Mouse (Mus musculus): Measurements from ENCODE around the gene Csrnp3. TPM values are rescaled to one million over a fixed set of nuclear protein-coding genes. Genes with fewer than 3 reads are reported as not detected.
A peak's percentile ranks its signal among the peaks of the same experiment; 100 is the strongest.
"Not testable (repeated sequence)": the region's sequence is repeated elsewhere in the genome, so short reads cannot be mapped to it uniquely, and the experiment has no call there.

The Csrnp3 gene
- polyA plus RNA-seq, 1 experiment from 2014 or later = 33.4 TPM

DNA sequence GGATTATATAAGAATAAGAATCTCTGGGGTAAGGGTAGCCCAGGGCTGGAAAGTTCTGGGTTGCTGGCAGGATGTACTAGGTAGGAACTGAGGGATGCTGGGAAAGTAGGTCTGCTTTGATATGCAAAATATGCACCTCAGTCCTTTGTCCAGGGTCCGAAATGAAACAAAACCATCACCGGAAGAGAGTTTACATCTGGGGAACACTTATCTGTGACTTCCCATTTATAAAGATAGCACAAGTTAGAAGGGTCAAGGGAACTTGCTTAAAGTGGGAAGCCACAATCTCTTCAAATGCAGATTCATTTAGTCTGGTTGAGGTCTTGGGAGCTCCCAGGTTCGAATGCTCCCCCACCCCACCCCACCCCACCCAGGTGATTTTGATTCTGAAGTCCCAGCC is 4.0 kb upstream of the Csrnp3 start:
- Histone ChIP-seq H3K9me3 (no peaks in the 10 kb centered on the region), H3K36me3 (no peaks in the 10 kb centered on the region), H3K4me2 (no peak overlapping the region), H3K4me3 (no peak overlapping the region), H3K9ac (no peak overlapping the region), H3K27ac (replicated peaks) (no peak overlapping the region), H3K27me3 (no peaks in the 10 kb centered on the region), H3K4me1 (replicated peaks) (peaks cover 16% of the 10 kb centered on the region)
- ATAC-seq (ENCODE audit: low read depth) = no peak
- 69% methylated on average over 3 of the region's 3 CpGs for WGBS

DNA sequence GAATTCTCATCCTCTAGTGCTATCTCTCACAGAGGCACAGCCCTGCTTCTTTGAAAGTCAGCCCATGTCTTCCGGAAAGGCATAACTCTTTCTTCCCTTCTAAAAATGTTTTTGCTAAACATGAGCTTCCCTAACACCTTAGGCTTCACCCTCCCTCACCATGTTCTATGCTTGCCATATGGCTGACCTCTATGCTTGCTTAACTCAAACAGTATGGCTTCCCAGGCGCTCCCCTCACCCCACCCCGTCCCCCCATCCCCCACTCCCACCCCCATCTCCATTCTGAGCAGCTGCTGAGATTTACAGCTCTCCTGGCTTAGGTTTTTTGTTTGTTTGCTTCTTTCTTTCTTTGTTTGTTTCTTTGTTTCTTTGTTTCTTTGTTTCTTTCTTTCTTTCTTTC is 3.2 kb upstream of the Csrnp3 start:
- peaks cover 18% of the 10 kb centered on the region for H3K4me1 ChIP-seq (replicated peaks)
- no peaks in the 10 kb centered on the region for H3K9me3 ChIP-seq
- H3K27ac ChIP-seq (replicated peaks) = no peak overlapping the region
- no peaks in the 10 kb centered on the region for H3K27me3 ChIP-seq
- 28% methylated on average over 3 of the region's 3 CpGs for WGBS
- no peak overlapping the region for H3K4me2 ChIP-seq
- no peaks in the 10 kb centered on the region for H3K36me3 ChIP-seq
- no peak overlapping the region for H3K9ac ChIP-seq
- no peak for ATAC-seq (ENCODE audit: low read depth)
- no peak overlapping the region for H3K4me3 ChIP-seq

DNA sequence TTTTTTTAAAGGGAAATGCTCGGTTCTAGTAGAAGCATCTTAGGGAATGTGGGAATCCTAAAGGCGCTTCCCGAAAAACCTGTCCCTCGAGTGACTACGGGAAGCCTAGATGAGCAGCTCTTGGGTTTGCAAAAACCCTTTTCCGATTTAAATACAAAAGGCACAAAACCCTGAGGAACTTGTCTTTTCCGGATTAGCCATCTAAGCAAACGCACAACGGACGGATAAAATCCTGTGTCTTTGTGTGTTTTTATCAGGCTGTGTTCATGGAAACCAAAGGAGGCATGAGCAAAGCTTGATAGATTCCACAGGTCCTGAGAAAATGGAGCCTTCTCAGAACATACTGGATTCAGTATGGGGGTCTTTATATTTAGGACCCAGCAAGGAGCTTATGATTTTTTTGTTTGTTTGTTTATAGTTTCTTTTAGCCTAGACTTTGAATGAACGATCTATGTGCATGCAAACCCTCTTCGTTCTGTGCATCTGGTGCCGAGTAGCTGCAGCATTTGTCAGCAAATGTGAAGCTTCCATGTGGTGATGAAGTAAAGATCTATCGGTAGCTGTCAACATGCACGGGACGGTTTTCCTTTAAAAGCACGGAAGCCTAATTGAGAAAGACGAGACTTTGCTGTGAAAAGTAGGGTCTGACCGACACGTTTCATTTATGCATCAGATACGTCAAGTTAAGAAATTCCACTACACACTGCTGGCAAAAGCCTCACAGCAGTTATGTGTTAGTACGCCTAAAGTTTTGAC is 611 bp downstream of the Csrnp3 start:
- Histone ChIP-seq H3K36me3 (no peaks in the 10 kb centered on the region), H3K27ac (replicated peaks) (peak overlapping the region; percentile 83), H3K4me3 (peak overlapping the region; percentile 49), H3K9me3 (no peaks in the 10 kb centered on the region), H3K4me1 (replicated peaks) (peaks cover 31% of the 10 kb centered on the region), H3K9ac (peak overlapping the region; percentile 80), H3K4me2 (peak overlapping the region; percentile 65), H3K27me3 (no peaks in the 10 kb centered on the region)
- no peak for ATAC-seq (ENCODE audit: low read depth)
- WGBS = under 1% methylated on average over 22 of the region's 22 CpGs

DNA sequence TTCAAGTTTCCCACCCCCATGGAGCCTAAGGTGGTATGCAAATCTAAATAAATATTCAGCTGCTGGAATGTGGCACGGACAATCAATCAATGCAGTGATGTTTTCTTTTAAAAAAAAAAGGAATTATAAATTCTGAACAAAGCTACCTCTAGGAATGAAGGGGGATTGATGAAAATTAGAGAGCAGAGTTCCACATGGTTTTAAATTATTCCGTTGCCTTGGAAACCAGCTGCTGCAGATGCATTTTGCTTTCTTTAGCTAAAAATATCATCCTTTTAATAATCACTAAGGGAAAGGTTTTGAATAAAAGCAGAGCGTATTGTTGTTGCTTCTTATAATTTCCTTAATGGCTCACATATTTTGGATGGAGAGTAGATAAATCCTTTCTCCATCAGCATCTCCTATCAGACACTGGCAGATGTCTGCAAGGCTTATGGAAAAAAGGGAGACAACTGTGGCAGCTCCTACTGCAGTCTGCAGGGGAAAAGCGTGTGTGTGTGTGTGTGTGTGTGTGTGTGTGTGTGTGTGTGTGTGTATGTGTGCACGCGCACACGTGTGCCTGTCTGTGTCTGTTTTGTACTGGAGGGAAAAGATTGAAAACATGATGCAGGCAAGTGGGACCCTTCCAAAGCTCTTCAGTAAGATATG is 2.0 kb downstream of the Csrnp3 start:
- peak overlapping the region; percentile 69 for H3K9ac ChIP-seq
- 15% methylated on average over 7 of the region's 7 CpGs for WGBS
- ATAC-seq (ENCODE audit: low read depth) = peak; percentile 36; the same call in 1 of the 2 replicates

DNA sequence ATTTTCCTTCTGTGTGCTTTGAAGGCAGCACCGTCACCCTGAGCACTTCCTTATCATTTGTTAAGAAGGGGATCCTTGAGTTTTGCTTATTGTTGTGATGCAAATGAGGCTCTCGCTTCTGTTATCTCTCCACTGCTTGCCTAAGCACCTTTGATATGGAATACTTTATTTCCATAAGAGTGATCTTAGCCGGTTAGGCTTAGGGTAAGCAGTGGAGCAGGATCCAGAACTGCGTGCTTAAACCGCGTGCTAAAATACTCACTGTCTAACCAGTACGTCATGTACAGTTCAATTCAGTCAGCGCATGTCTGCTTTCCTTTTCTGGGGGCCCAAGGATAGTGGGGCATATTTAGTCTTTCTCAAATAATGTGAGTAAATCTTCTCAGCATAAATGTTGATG is 3.1 kb downstream of the Csrnp3 start:
- Histone ChIP-seq H3K4me1 (replicated peaks) (peaks cover 36% of the 10 kb centered on the region), H3K9ac (peak overlapping the region; percentile 65), H3K9me3 (no peaks in the 10 kb centered on the region), H3K27me3 (no peaks in the 10 kb centered on the region), H3K27ac (replicated peaks) (peak overlapping the region; percentile 65), H3K36me3 (no peaks in the 10 kb centered on the region), H3K4me2 (peak overlapping the region; percentile 65), H3K4me3 (peak overlapping the region; percentile 30)
- peak; percentile 48 for ATAC-seq (ENCODE audit: low read depth)
- WGBS = 37% methylated on average over 8 of the region's 8 CpGs

More for the DNA sequence above, 2.0 kb downstream of the Csrnp3 start:
- no peaks in the 10 kb centered on the region for H3K36me3 ChIP-seq
- peaks cover 36% of the 10 kb centered on the region for H3K4me1 ChIP-seq (replicated peaks)
- H3K27ac ChIP-seq (replicated peaks) = peak overlapping the region; percentile 73
- no peaks in the 10 kb centered on the region for H3K9me3 ChIP-seq
- H3K4me2 ChIP-seq = peak overlapping the region; percentile 65
- H3K4me3 ChIP-seq = peak overlapping the region; percentile 49
- H3K27me3 ChIP-seq = no peaks in the 10 kb centered on the region

DNA sequence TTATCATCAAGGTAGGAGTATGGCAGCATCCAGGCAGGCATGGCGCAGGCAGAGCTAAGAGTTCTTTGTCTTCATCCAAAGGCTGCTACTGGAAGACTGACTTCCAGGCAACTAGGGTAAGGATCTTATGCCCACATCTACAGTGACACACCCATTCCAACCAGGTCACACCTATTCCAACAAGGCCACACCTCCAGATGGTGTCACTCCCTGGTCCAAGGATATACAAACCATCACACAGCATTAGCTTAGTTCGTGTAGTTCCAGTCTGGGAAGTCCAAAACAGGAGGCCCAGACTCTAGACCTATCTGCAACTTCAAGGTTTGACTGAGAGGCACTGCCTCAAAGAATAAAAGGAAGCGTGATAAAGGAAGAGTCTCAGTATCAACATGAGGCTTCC is 4.7 kb downstream of the Csrnp3 start:
- H3K9me3 ChIP-seq; ATAC-seq (ENCODE audit: low read depth); H3K4me3 ChIP-seq; H3K4me2 ChIP-seq; H3K36me3 ChIP-seq; H3K9ac ChIP-seq; H3K27ac ChIP-seq (replicated peaks); H3K27me3 ChIP-seq: not testable (repeated sequence)
- peaks cover 30% of the 10 kb centered on the region for H3K4me1 ChIP-seq (replicated peaks)
- 95% methylated on average over 3 of the region's 3 CpGs for WGBS

DNA sequence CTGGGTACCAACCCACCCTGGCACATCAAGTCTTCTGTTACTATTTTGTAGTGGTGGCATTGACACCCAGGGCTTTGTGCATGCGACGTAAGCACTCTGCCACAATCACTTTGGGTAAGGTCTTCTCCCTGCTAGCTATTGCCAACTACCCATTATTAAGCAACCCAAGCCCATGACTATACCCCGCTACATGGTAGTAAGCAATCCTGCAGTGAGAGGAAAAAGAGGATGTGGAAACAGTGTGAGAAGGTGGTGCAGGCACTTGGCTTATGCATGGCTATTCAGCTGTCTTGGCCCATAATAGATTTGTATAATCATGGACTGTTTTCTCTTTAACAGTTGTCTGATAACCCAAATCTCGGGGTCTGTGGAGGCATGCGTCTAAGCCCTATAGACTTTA is 11.2 kb downstream of the Csrnp3 start:
- no peak overlapping the region for H3K4me3 ChIP-seq
- no peak for ATAC-seq (ENCODE audit: low read depth)
- WGBS = 92% methylated on average over 5 of the region's 5 CpGs
- H3K27ac ChIP-seq (replicated peaks) = no peak overlapping the region
- peaks cover 14% of the 10 kb centered on the region for H3K4me1 ChIP-seq (replicated peaks)
- no peaks in the 10 kb centered on the region for H3K27me3 ChIP-seq
- no peak overlapping the region for H3K9ac ChIP-seq
- no peaks in the 10 kb centered on the region for H3K36me3 ChIP-seq
- no peak overlapping the region for H3K4me2 ChIP-seq
- no peaks in the 10 kb centered on the region for H3K9me3 ChIP-seq

DNA sequence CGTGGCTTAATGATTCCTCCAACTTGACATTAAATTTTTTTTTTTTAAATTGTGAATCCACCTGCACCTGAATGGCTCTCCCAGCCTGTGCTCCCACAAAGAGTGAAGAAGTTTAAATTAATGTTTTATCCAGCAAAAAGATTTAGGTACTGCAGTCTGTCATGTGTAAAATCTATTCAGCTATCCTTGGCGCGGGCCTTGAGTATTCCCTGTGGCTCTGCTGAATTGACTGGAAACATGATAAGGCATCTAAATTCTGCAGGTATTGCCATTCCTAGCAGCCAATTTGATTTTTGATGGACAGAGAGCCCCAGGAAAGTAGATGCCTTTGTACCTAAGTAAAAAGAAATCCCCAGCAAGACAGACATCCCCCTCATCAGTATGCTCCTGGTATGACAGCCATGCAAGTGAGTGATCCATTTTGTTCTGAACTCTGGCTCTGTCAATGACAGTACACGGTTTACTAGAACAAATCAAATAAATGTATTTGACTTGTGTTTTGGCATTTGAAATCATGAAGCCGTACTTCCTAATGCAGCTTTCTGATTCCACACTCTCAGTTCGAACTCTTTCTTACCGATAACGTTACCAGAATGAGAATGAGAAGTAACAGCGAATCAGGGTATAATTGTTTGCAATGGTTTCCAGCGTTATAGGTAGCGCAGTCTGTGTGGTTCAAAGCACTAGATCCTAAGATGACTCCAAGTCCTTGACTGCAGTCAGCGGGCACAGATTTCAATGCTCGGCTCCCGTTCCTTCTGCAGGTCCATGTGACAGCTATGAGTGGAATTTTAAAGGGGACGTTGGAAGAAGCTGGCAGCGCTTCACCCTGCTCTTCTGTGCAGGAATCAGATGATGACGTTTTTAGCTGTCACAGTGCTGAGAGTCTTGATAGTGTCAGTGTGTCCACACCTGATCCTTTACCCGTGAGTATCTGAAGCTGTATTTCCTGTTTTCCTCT is 14.5 kb downstream of the Csrnp3 start:
- WGBS = 81% methylated on average over 18 of the region's 18 CpGs
- Histone ChIP-seq H3K9ac (no peak overlapping the region), H3K4me1 (replicated peaks) (0 out of 2 replicates have a peak, but pooled peaks cover 6% of the 10 kb centered on the region), H3K36me3 (peaks cover 16% of the 10 kb centered on the region), H3K27me3 (no peaks in the 10 kb centered on the region), H3K4me3 (no peak overlapping the region), H3K4me2 (no peak overlapping the region), H3K9me3 (no peaks in the 10 kb centered on the region), H3K27ac (replicated peaks) (peak overlapping the region; percentile 9)
- no peak for ATAC-seq (ENCODE audit: low read depth)

DNA sequence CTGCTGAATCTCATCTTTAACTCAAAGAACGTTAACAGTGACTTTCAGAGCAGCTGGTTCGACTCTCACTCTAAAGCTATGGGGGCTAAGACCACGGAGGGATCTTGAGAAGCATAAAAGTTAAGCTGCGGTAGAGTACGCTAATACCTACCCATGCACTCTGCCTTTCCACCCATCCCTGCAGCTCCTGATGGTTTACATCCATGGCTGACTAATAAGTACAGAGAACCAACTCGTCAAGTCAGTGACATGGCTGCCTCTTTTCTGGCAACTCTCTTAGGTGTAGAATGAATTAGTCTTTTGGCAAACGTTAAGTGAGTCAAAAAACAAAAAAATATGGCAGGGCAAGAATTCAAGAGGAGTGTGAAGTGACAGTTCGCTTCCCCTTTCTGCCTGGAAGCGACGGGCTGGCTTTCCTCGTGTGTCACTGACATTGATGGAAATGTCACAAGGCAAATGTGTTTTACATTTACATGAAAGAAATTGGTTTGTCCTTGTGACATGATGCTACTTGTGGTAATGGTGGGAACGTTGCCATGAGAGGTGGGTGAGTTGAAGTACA is 19.3 kb downstream of the Csrnp3 start:
- Histone ChIP-seq H3K9me3 (no peaks in the 10 kb centered on the region), H3K4me1 (replicated peaks) (0 out of 2 replicates have a peak, but pooled peaks cover 2% of the 10 kb centered on the region), H3K4me2 (no peak overlapping the region), H3K27me3 (no peaks in the 10 kb centered on the region), H3K4me3 (no peak overlapping the region), H3K36me3 (peaks cover 16% of the 10 kb centered on the region), H3K27ac (replicated peaks) (no peak overlapping the region), H3K9ac (no peak overlapping the region)
- no peak for ATAC-seq (ENCODE audit: low read depth)
- 87% methylated on average over 12 of the region's 12 CpGs for WGBS

DNA sequence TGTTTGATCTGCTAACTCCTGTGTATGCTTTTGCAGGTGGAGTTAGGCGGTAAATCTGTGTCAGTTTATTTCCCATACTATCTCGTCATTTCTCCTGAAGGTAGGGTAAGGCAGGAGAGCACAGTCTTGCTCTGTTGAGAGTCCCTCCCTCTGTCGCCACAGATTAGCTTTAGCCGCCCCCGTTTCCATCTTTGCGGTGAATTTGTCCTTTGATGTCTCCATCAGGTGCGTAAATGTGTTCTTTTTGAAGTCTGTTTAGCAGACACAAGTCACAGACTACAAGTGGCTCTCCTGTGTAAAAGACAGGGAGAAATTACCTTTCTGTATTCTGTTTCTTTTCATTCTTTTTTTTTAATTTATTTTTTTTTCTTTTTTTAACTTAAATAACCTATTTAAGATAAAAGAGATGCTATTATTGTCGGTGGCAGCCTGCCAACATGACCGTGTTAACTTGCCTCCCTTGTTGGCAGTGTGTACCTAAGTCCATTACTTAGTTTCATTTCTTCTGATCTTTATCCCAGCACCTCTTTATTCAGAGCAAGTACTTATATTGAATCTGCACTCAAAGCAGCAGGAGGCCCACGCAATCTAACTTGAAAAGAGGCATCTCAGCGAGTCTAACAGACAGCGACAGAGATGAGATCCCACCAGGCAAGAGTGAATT is 25.5 kb downstream of the Csrnp3 start:
- H3K4me2 ChIP-seq = no peak overlapping the region
- H3K4me3 ChIP-seq = no peak overlapping the region
- no peak overlapping the region for H3K27ac ChIP-seq (replicated peaks)
- no peak overlapping the region for H3K9ac ChIP-seq
- H3K4me1 ChIP-seq (replicated peaks) = no peaks in the 10 kb centered on the region
- H3K27me3 ChIP-seq = no peaks in the 10 kb centered on the region
- 76% methylated on average over 12 of the region's 12 CpGs for WGBS
- peaks cover 12% of the 10 kb centered on the region; the same call in 1 of the 2 replicates for H3K36me3 ChIP-seq
- H3K9me3 ChIP-seq = no peaks in the 10 kb centered on the region
- no peak for ATAC-seq (ENCODE audit: low read depth)

DNA sequence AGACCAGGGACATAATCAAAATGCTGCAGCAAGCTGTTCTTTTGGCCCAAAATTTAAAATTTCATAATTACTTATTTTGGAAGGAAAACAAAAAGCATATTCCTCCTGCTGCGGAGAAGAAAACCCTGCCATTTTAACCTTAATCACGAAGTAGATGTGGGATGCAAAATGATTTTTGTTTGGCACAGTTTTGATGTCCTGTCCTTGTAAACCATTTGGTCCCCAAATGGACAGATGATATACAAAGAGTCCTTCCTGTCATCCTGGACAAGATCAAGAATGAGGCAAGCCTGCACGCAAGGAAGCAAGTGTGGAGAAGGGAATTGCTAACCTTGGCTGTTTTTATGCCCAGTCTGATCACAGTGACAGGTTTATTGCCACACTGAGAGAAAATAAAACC is 46.0 kb downstream of the Csrnp3 start:
- Histone ChIP-seq H3K9ac (no peak overlapping the region), H3K36me3 (no peaks in the 10 kb centered on the region), H3K4me3 (no peak overlapping the region), H3K4me2 (no peak overlapping the region), H3K4me1 (replicated peaks) (peaks cover 28% of the 10 kb centered on the region), H3K27ac (replicated peaks) (peak overlapping the region; percentile 61; the same call in 1 of the 2 replicates), H3K9me3 (no peaks in the 10 kb centered on the region), H3K27me3 (no peaks in the 10 kb centered on the region)
- WGBS = 74% methylated on average over 3 of the region's 3 CpGs
- no peak for ATAC-seq (ENCODE audit: low read depth)

Measured in neural tube, embryonic 13.5 days (tissue).